In the genomic region with DNA sequence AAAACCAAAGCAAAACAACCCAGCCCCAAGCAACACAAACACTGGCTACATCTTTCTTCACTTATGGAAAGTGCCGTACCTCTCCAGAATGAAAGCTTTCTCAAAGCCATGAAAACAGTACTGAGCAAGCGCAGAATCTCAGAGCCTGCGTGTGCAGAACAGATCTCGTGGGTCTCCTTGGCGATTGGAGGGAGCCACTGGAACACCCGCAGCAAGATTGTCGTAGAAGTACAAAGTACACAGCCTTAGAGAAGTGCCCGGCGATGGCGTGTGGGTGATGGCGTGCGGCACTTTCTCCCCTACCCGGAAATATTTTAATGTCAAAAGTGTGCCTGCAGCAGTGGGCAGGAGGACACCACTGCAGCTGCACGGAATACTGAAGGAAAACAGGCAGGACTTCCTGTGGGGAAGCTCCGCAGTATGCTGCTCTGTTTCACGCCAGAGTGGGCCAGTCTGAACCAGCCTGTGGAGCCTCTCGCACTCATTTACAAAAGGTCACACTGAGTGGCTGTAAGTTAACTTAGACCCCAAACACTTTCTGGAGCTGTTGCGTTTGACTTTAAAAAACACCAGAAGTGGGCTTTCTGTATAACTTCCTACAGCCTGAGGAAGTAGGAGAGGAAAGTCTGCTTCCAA, we compare ENCODE assay signal across 8 mouse cellular contexts. TPM values are rescaled to one million over a fixed set of nuclear protein-coding genes. Genes with fewer than 3 reads are reported as not detected.
DNase-seq lines count a peak whose midpoint lies in the region; ATAC-seq lines count a peak whose summit lies in the region.

No protein-coding gene starts in this region.

- peaks cover 5% of the 10 kb centered on the region; the same call in 1 of the 2 replicates for H3K4me1 ChIP-seq in heart, embryonic 12.5 days (replicated peaks)
- H3K4me1 ChIP-seq in heart, embryonic 14.5 days (ENCODE audit: control insufficient read depth in 2 of 2, insufficient read depth in 2 of 2, low read length in 2 of 2) = no peaks in the 10 kb centered on the region
- no peaks in the 10 kb centered on the region for H3K4me1 ChIP-seq in neural tube, embryonic 13.5 days (replicated peaks)

- H3K27me3 ChIP-seq in heart, embryonic 12.5 days (replicated peaks) = no peaks in the 10 kb centered on the region
- H3K27me3 ChIP-seq in heart, embryonic 14.5 days (ENCODE audit: control insufficient read depth, insufficient read depth, low read length) = no peaks in the 10 kb centered on the region; the same call in 1 of the 2 replicates
- H3K27me3 ChIP-seq in neural tube, embryonic 13.5 days = no peaks in the 10 kb centered on the region

- no peaks in the 10 kb centered on the region for H3K36me3 ChIP-seq in heart, embryonic 12.5 days
- H3K36me3 ChIP-seq in heart, embryonic 14.5 days (ENCODE audit: control insufficient read depth, insufficient read depth, low read length) = no peaks in the 10 kb centered on the region
- H3K36me3 ChIP-seq in neural tube, embryonic 13.5 days = no peaks in the 10 kb centered on the region

- WGBS in heart, embryonic 12.5 days = 32% methylated on average over 18 of the region's 18 CpGs
- 41% methylated on average over 18 of the region's 18 CpGs for WGBS in heart, embryonic 14.5 days
- WGBS in neural tube, embryonic 13.5 days = 62% methylated on average over 18 of the region's 18 CpGs

- no peak for ATAC-seq in heart, embryonic 12.5 days (ENCODE audit: insufficient number of reproducible peaks, low FRiP score)
- ATAC-seq in heart, embryonic 14.5 days (ENCODE audit: insufficient number of reproducible peaks, insufficient read depth, low FRiP score, low read depth) = no peak
- no peak for ATAC-seq in neural tube, embryonic 13.5 days (ENCODE audit: low read depth)

- H3K9me3 ChIP-seq in heart, embryonic 12.5 days (replicated peaks) = peaks cover 5% of the 10 kb centered on the region
- peaks cover 3% of the 10 kb centered on the region; the same call in 1 of the 2 replicates for H3K9me3 ChIP-seq in heart, embryonic 14.5 days (ENCODE audit: control insufficient read depth, low read length)
- no peaks in the 10 kb centered on the region; the same call in 1 of the 2 replicates for H3K9me3 ChIP-seq in neural tube, embryonic 13.5 days

- no peak overlapping the region for H3K27ac ChIP-seq in heart, embryonic 12.5 days (ENCODE audit: poor library complexity, severe bottlenecking)
- H3K27ac ChIP-seq in heart, embryonic 14.5 days (replicated peaks in 1 of 2; ENCODE audit: control insufficient read depth in 1 of 2, insufficient read depth in 1 of 2, low read depth in 2 of 2, low read length in 2 of 2) = no peak overlapping the region
- no peak overlapping the region for H3K27ac ChIP-seq in neural tube, embryonic 13.5 days (replicated peaks)

- peak overlapping the region; percentile 60 for H3K4me2 ChIP-seq in heart, embryonic 12.5 days
- peak overlapping the region; percentile 61 for H3K4me2 ChIP-seq in heart, embryonic 14.5 days (ENCODE audit: low read length)
- peak overlapping the region; percentile 29 for H3K4me2 ChIP-seq in neural tube, embryonic 13.5 days

- H3K4me3 ChIP-seq in heart, embryonic 12.5 days = peak overlapping the region; percentile 30
- peak overlapping the region; percentile 22 to 31 for H3K4me3 ChIP-seq in heart, embryonic 14.5 days (ENCODE audit: control insufficient read depth in 1 of 2, insufficient read depth in 1 of 2, low read depth in 1 of 2, low read length in 2 of 2)
- 0 out of 2 replicates have a peak overlapping the region, but pooled peaks have one; percentile 3 for H3K4me3 ChIP-seq in neural tube, embryonic 13.5 days

- DNase-seq in heart, adult 8-10 months (ENCODE audit: low spot score) = no peak
- peak; percentile 23 to 42 for DNase-seq in kidney, postnatal 25 days
- DNase-seq in adrenal gland, adult 8-10 months = no peak
- no peak for DNase-seq in B cell, adult 2 months
- no peak for DNase-seq in thymus, postnatal 0 days (ENCODE audit: low spot score)

- peak overlapping the region; percentile 55 for H3K9ac ChIP-seq in heart, embryonic 12.5 days
- peak overlapping the region; percentile 52 for H3K9ac ChIP-seq in heart, embryonic 14.5 days (ENCODE audit: low read length)
- no peak overlapping the region for H3K9ac ChIP-seq in neural tube, embryonic 13.5 days

RNA-seq across cellular contexts. Expression of a gene that starts 46.7 kb away (rescaled TPM):
- 2.6 and 2.9 TPM in 2 replicates for polyA plus RNA-seq in heart, embryonic 12.5 days (2016; fragmentation: Nextera tagmentation; extraction: Ambion mirVana)
- total RNA-seq in heart, adult 8-10 months (2022) = 1 to 10 TPM; 1.5 to 2.0 (median 1.8) TPM
- 2.5 and 2.7 TPM in 2 replicates for polyA plus RNA-seq in heart, embryonic 14.5 days (2014; fragmentation: Nextera tagmentation; extraction: Ambion mirVana)
- 2.3 and 2.7 TPM in 2 replicates for polyA plus RNA-seq in neural tube, embryonic 13.5 days (2015; fragmentation: Nextera tagmentation; extraction: Ambion mirVana)
- total RNA-seq in adrenal gland, adult 8-10 months (2022) = 10 to 100 TPM in 2 of 4 experiments, 1 to 10 TPM in 2; 7.3 to 13.3 (median 10.3) TPM
- polyA plus RNA-seq in thymus, postnatal 0 days (2015; fragmentation: Nextera tagmentation; extraction: Ambion mirVana) = 2.1 and 2.4 TPM in 2 replicates

RNA-seq across cellular contexts. Expression of a gene that starts 51.7 kb away (rescaled TPM):
- 0.09 TPM in 1 of 2 replicates, not detected in the other for polyA plus RNA-seq in heart, embryonic 12.5 days (2016; fragmentation: Nextera tagmentation; extraction: Ambion mirVana)
- total RNA-seq in heart, adult 8-10 months (2022) = not detected
- polyA plus RNA-seq in heart, embryonic 14.5 days (2014; fragmentation: Nextera tagmentation; extraction: Ambion mirVana) = not detected in 2 replicates
- 0.20 TPM in 1 of 2 replicates, not detected in the other for polyA plus RNA-seq in neural tube, embryonic 13.5 days (2015; fragmentation: Nextera tagmentation; extraction: Ambion mirVana)
- total RNA-seq in adrenal gland, adult 8-10 months (2022) = not detected
- polyA plus RNA-seq in thymus, postnatal 0 days (2015; fragmentation: Nextera tagmentation; extraction: Ambion mirVana) = 0.06 and 0.10 TPM in 2 replicates

Comparison
In these comparisons a context has a peak if more than half of its experiments do, and no peak if none do; other contexts are left out.
1. DNase-seq: peak in kidney, postnatal 25 days (2 of 2); none in heart, adult 8-10 months (single experiment), adrenal gland, adult 8-10 months (single experiment), B cell, adult 2 months (0 of 2) and thymus, postnatal 0 days (single experiment).
2. Peak in every context shown above with its lines, with median percentiles within 50 percentile points of each other: H3K4me2 ChIP-seq and H3K4me3 ChIP-seq.